Mouse (Mus musculus) urinary bladder, postnatal 25 days (tissue): ENCODE results near the gene Exoc8.
A peak's percentile ranks its signal among the peaks of the same experiment; 100 is the strongest.

Experiments used
- DNase-seq: peaks from one replicate; pipeline ENCODE4 v3.0.0; 2022; ENCODE audit warnings: low spot score

The Exoc8 gene

DNA sequence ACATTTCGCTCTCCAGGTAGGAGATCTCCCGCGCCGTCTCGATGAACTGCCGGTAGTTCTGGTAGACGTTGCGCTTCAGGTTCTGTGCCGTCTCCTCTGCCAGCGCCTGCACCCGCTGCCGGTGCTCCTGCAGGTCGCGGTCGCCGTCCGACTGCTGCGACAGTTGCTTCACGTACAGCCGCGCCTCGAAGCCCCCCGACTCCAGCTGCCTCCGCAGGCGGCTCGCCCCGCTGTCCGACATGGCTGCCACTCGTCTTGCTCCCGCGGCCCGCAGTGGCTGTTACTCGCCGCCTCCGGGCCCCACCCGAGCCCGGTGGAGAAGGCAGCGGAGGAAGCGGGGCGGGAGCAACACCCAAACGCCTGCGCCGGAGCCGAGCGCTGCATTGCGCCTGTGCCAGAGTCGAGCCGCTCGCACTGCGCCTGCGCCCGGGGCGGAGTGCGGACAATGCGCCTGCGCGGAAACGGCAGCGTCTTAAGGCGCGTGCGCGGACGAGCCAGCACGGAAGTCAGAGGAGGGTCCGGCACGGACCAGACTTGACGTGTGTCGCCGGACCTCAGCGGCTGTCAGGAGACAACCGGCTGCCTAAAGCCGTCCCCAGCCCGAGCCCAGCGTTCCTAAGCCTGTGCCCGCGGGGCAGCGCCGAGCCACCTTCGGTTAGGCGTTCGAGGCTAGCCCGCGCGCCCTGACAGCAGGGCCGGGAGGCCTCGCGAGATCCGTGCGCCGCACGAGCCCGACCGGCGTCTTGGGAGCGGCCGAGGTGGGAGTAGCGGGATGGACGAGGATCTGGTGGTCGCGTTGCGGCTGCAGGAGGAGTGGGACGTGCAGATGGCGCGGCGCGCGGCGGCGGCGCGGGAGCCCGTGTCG lies at the start of gene Exoc8, which contains the start of gene Sprtn:
Gene Exoc8 (minus strand): TSS at position 320 of the 865 bp plus-strand sequence.
Gene Sprtn (plus strand): TSS at position 501 of the 865 bp plus-strand sequence.
- peak; percentile 99 for DNase-seq

GRCm38 (mm10) chr8:124944406-124944805 lies 46.9 kb upstream of the Exoc8 start:
- DNase-seq: no peak

DNA sequence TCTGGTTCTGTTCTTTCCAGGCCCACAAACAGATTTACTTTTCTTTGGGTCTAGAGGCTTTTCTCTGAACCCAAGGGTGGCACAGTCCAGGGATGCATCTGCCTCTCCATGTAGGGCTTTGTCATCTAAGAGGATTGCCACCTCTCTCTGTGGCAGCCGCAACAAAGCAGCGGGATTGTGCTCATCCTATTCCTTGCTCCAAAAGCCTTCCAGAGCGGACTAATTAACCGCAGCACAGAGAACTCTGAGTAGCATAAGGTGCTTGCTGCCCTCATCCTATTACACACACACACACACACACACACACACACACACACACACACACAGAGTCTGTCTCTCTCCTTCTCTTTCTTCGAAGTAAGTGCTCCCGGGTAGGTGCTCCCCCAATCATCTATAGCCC lies 46.3 kb upstream of the Exoc8 start:
- no peak for DNase-seq

GRCm38 (mm10) chr8:124937293-124937692 lies 39.8 kb upstream of the Exoc8 start:
- no peak for DNase-seq

GRCm38 (mm10) chr8:124936699-124937098 lies 39.2 kb upstream of the Exoc8 start:
- DNase-seq: no peak

GRCm38 (mm10) chr8:124935116-124935515 lies 37.6 kb upstream of the Exoc8 start:
- DNase-seq: no peak

GRCm38 (mm10) chr8:124932435-124932834 lies 34.9 kb upstream of the Exoc8 start:
- DNase-seq: no peak

GRCm38 (mm10) chr8:124930649-124931048 lies 33.1 kb upstream of the Exoc8 start:
- DNase-seq: no peak

DNA sequence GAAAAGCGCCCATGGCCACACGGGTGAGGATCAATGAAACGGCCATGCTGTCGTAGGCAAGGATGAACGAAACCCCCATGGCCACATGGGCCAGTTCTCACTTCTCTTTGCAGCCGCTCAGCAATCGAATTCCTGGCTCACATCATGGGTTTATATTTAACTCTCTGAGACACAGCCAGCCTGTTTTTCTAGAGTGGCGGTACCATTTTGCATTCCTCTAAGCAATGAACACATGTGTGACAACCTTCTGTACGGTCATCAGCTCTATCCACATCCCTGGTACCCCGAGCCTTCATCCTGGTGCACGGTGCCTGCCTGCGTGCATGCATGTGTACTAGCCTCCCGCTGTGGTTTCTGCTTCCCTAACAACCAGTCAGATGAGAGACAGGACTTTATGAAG lies 32.6 kb upstream of the Exoc8 start:
- no peak for DNase-seq

- no peak for DNase-seq
Observed at GRCm38 (mm10) chr8:124929006-124929405, 31.5 kb upstream of the Exoc8 start.

- DNase-seq: peak; percentile 52
Observed at GRCm38 (mm10) chr8:124926351-124926771, 28.9 kb upstream of the Exoc8 start.

GRCm38 (mm10) chr8:124925544-124926266 lies 28.2 kb upstream of the Exoc8 start:
- DNase-seq: no peak

- no peak for DNase-seq
Observed at GRCm38 (mm10) chr8:124923971-124924652, 26.6 kb upstream of the Exoc8 start.

- DNase-seq: no peak
Observed at GRCm38 (mm10) chr8:124922490-124923089, 25.1 kb upstream of the Exoc8 start.

- no peak for DNase-seq
Observed at GRCm38 (mm10) chr8:124921369-124922279, 24.1 kb upstream of the Exoc8 start.

DNA sequence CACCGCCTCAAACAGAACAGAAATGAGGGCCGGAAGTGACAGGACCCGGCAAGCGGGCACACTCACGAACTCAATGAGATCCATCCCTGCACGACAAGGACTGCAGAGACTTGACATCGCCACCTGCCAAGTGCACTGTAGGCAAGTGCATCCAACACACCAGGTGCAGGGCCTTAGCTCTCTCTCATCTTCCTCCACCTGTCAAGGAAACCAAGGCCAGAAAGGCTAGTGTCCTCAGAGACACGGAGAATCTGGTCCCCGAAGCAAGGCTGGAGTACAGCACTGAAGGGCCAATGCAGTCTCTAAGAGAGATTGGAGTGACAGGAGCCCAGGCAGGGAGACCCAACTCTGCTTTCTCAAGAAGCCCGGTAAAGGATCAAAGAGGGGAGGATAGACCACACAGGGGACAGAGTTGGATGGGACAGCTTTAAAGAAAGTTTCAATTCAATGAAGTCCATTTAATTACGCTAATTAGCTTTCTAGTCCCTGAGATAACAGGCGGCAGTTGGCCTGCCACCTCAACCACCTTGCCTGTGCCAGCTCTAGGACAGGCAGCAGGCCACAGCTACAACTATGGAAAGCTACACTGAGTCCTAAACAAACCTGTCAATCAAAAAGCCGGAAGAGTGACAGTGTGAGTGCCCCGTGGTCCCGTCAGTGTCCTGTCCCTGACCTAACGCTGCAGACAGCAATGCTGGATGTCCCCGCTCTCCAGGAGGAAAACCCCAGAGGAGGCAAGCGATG lies 20.4 kb upstream of the Exoc8 start:
- no peak for DNase-seq

GRCm38 (mm10) chr8:124914061-124914460 lies 16.6 kb upstream of the Exoc8 start:
- DNase-seq: no peak

DNA sequence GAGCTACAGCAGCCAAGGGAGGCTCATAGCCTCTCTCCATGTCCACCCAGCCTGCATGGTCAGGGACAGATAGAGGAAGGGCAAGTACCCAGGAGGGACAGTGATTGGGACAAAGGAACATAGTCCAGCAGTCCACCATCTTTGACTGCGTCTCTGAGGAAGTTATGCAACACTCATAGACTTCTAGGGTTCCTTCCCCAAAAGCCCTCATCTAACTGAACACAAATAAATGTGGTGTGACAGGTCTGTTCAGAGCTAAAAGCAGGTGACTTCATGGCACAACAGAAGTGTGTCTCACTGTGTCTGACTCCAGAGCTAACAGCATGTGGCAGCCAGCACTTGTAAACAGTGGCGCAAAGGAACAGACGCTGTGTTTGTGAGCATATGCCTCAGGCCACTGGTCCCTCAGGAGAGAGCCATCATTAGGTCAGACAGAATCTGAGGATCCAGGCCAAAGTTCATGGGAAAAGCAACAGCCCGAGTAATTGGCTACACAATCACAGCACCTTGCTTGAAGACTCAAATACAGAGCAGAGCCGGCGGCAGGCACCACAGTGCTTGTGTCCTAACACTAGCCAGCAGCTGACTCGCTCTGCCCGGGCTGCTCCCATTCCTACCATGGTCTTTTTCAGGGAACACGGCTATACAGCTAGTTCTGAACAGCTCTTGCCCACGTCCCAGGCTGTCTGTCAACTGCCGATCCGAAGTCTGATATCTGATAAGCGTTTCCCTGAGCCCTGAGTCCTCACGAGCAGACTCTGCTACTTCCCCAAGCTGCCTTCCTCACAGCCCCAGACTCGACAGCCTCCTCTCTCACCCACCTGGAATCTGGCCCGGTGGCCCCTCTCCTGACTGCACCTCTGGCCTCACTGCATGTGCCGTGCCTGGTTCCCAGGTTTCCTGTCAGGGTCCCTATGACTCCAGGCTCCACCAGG lies 14.7 kb upstream of the Exoc8 start:
- DNase-seq: no peak

GRCm38 (mm10) chr8:124910349-124910748 lies 12.8 kb upstream of the Exoc8 start:
- DNase-seq: no peak
